Mouse (Mus musculus) layer of hippocampus, adult 6 months (tissue): ENCODE data around the gene Oas1c. TPM values are rescaled to one million over a fixed set of nuclear protein-coding genes. Genes with fewer than 3 reads are reported as not detected.

ENCODE experiments used
- long read RNA-seq, 2 experiments: library from polyadenylated mRNA; unstranded; transcript quantifications; one replicate each; pipeline ENCODE4 v2.0.0; 2019 to 2020
- microRNA-seq: library from miRNA; unstranded; fragments of <30 nt; microRNA quantifications from one replicate; pipeline ENCODE4 v1.2.0, GENCODE M21; 2020
- polyA plus RNA-seq: library from polyadenylated mRNA; unstranded; fragments of <200 nt; fragmentation: Nextera tagmentation; gene quantifications from 2 replicates; pipeline ENCODE4 v1.2.3, GENCODE M21; 2021

Oas1c gene
- 0.23 and 0.43 TPM in 2 replicates for polyA plus RNA-seq
- long read RNA-seq, experiment 1, partial matches to known transcripts: 0 of 1 reads
- long read RNA-seq, experiment 1, other reads (novel, unspliced or antisense): 1 of 1 reads
- long read RNA-seq, experiment 2, partial matches to known transcripts: 0 of 4 reads
- long read RNA-seq, experiment 2, other reads (novel, unspliced or antisense): 4 of 4 reads

GRCm38 (mm10) chr5:120811951-120812819, at the start of gene Oas1c:
Gene Oas1c, minus strand, starts transcription at chr5:120812514.

GRCm38 (mm10) chr5:120861121-120861520, 48.8 kb upstream of the Oas1c start, which contains the start of gene Oas1h:
Gene Oas1h, plus strand, starts transcription at chr5:120861421.

GRCm38 (mm10) chr5:120847067-120847466, 34.8 kb upstream of the Oas1c start, which contains the start of gene Oas1f:
Gene Oas1f, plus strand, starts transcription at chr5:120847367.

GRCm38 (mm10) chr5:120795480-120796034, 16.8 kb downstream of the Oas1c start, which contains the start of gene Oas1e:
Gene Oas1e, minus strand, starts transcription at chr5:120795530.

GRCm38 (mm10) chr5:120777478-120777877, 34.8 kb downstream of the Oas1c start, which contains the start of gene Oas3:
Gene Oas3, minus strand, starts transcription at chr5:120777661.

Small RNA genes lying within 50 kb of the gene (microRNA-seq; reads per million reads assigned to microRNA genes)
- not detected for gene Gm22907

Other genes with a start within 250 kb of the Oas1c start
- 20.8 and 21.8 TPM in 2 replicates for gene Tpcn1, start 223.8 kb downstream of the Oas1c start, polyA plus RNA-seq
- 0.94 and 1.9 TPM in 2 replicates for gene Iqcd, start 223.5 kb downstream of the Oas1c start, polyA plus RNA-seq
- gene Rita1, start 199.9 kb downstream of the Oas1c start, polyA plus RNA-seq: 17.6 and 21.9 TPM in 2 replicates
- gene Ddx54, start 199.8 kb downstream of the Oas1c start, polyA plus RNA-seq: 18.5 and 19.4 TPM in 2 replicates
- gene Cfap73, start 178.3 kb downstream of the Oas1c start, polyA plus RNA-seq: 0.36 and 0.54 TPM in 2 replicates
- gene Rasal1, start 163.7 kb downstream of the Oas1c start, polyA plus RNA-seq: 48.3 and 57.1 TPM in 2 replicates
- gene Dtx1, start 100.6 kb downstream of the Oas1c start, polyA plus RNA-seq: 16.9 and 20.6 TPM in 2 replicates
- gene Oas2, start 62.7 kb downstream of the Oas1c start, polyA plus RNA-seq: 0.16 and 0.26 TPM in 2 replicates
- gene Oas3, start 34.9 kb downstream of the Oas1c start, polyA plus RNA-seq: 0.05 and 0.08 TPM in 2 replicates
- gene Oas1e, start 17.0 kb downstream of the Oas1c start, polyA plus RNA-seq: not detected in 2 replicates
- gene Oas1f, start 34.9 kb upstream of the Oas1c start, polyA plus RNA-seq: not detected in 2 replicates
- gene Oas1h, start 48.9 kb upstream of the Oas1c start, polyA plus RNA-seq: not detected in 2 replicates
- gene Oas1g, start 75.1 kb upstream of the Oas1c start, polyA plus RNA-seq: 0.15 TPM in 1 of 2 replicates, not detected in the other
- gene Oas1a, start 95.0 kb upstream of the Oas1c start, polyA plus RNA-seq: 1.0 and 1.4 TPM in 2 replicates
- gene Oas1d, start 102.0 kb upstream of the Oas1c start, polyA plus RNA-seq: not detected in 2 replicates
- 59.1 and 60.9 TPM in 2 replicates for gene Rph3a, start 197.6 kb upstream of the Oas1c start, polyA plus RNA-seq